Mouse (Mus musculus) spleen, adult 2 months (tissue): Measurements from ENCODE around the gene Iqcd.

ENCODE experiments used
- CTCF ChIP-seq: fragments of 200-500 bp; IDR thresholded peaks from 2 replicates; pipeline ENCODE4 v1.5.1; 2011; ENCODE audit warnings: mild to moderate bottlenecking, inconsistent platforms; ENCODE audit not compliant: insufficient read depth, insufficient read length, insufficient replicate concordance; ENCODE audit errors: extremely low read depth
- POLR2A ChIP-seq: fragments of 200-500 bp; IDR thresholded peaks from 2 replicates; pipeline ENCODE4 v1.6.1; 2011; ENCODE audit warnings: low read depth, low read length, inconsistent platforms

GRCm38 (mm10) chr5:120566681-120567252 is 22.0 kb upstream of the Iqcd start:
- TF ChIP-seq CTCF (no peak), POLR2A (no peak)
